Mouse (Mus musculus) intestine, embryonic 14.5 days (tissue): Measurements from ENCODE around the gene Tenm3. TPM values are rescaled to one million over a fixed set of nuclear protein-coding genes. Genes with fewer than 3 reads are reported as not detected.

Experiments used
- ATAC-seq: fragments of 200-750 bp; cut with Nextera tagmentation; replicated peaks from 2 replicates; pipeline ENCODE4 v1.8.0; 2017; ENCODE audit warnings: low read depth, moderate number of reproducible peaks, moderate TSS enrichment, moderate library complexity; ENCODE audit not compliant: low FRiP score, low TSS enrichment
- DNase-seq: peaks from one replicate; pipeline ENCODE4 v3.0.0-alpha.2; 2018; ENCODE audit warnings: low spot score
- H3K27ac ChIP-seq: fragments of 300-500 bp; sonication (generic); 2 replicates; pipeline ENCODE4 v1.5.1; 2014; ENCODE audit warnings: low read depth, mild to moderate bottlenecking, control low read depth
- H3K27me3 ChIP-seq: fragments of 300-500 bp; sonication (generic); replicated peaks from 2 replicates; pipeline ENCODE4 v1.6.1; 2014; ENCODE audit warnings: low read length, control low read depth; ENCODE audit not compliant: control insufficient read depth, insufficient read depth
- H3K36me3 ChIP-seq: fragments of 300-500 bp; sonication (generic); 2 replicates; pipeline ENCODE4 v1.6.1; 2014; ENCODE audit warnings: low read length, control low read depth; ENCODE audit not compliant: control insufficient read depth, insufficient read depth
- H3K4me1 ChIP-seq: fragments of 300-500 bp; sonication (generic); replicated peaks from 2 replicates; pipeline ENCODE4 v1.6.1; 2014; ENCODE audit warnings: low read length, control low read depth, mixed read lengths; ENCODE audit not compliant: control insufficient read depth, insufficient read depth
- H3K4me2 ChIP-seq: fragments of 300-500 bp; sonication (generic); 2 replicates; pipeline ENCODE4 v1.6.1; 2014; ENCODE audit warnings: low read length
- H3K4me3 ChIP-seq: fragments of 300-500 bp; sonication (generic); 2 replicates; pipeline ENCODE4 v1.5.1; 2014; ENCODE audit warnings: low read depth, low read length, control low read depth, mixed read lengths
- H3K9ac ChIP-seq: fragments of 300-500 bp; sonication (generic); 2 replicates; pipeline ENCODE4 v1.6.1; 2014; ENCODE audit warnings: mild to moderate bottlenecking, low read length
- H3K9me3 ChIP-seq: fragments of 300-500 bp; sonication (generic); 2 replicates; pipeline ENCODE4 v1.6.1; 2016; ENCODE audit warnings: low read length, control low read depth; ENCODE audit not compliant: control insufficient read depth
- WGBS: fragments of 180-500 bp; shearing (Covaris S2); extraction: QIAGEN DNeasy Blood & Tissue Kit; methylation state at CpG from one replicate; pipeline ENCODE4 v1.1.7; 2014; 5-methylcytosine and 5-hydroxymethylcytosine counted together
- polyA plus RNA-seq: library from polyadenylated mRNA; unstranded; fragments of >200 nt; fragmentation: Nextera tagmentation; extraction: Ambion mirVana; gene quantifications from 2 replicates; pipeline ENCODE4 v1.2.1, GENCODE M21; 2014

Tenm3 gene
- polyA plus RNA-seq, 1 experiment from 2014 or later = 32.1 TPM

DNA sequence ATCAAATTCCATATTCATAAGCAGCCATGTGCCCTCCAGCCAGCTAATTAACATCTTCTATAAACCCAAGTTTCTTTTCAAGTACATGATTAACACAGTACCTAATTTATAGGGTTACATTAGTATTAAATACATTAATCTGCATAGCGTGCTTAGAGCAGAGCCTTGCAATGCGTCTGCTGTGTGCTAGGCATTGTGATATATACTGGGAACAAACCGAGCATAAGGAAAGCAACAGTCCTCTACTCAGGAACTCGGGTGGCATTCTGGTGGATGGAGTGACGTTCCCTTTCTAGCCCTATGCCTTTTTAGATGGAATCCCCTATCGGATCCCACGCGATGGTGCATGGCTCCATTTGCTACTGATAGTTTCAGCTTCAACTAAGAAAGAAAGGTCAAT, 321.7 kb downstream of the Tenm3 start:
- 89% methylated on average over 8 of the region's 8 CpGs for WGBS
- no peak for DNase-seq
- no peak overlapping the region for H3K4me3 ChIP-seq
- ATAC-seq = no peak
- H3K27me3 ChIP-seq = no peaks in the 10 kb centered on the region
- H3K4me1 ChIP-seq = no peaks in the 10 kb centered on the region
- no peak overlapping the region for H3K9ac ChIP-seq
- H3K27ac ChIP-seq = no peak overlapping the region
- H3K4me2 ChIP-seq = no peak overlapping the region
- no peaks in the 10 kb centered on the region for H3K9me3 ChIP-seq
- H3K36me3 ChIP-seq = no peaks in the 10 kb centered on the region

DNA sequence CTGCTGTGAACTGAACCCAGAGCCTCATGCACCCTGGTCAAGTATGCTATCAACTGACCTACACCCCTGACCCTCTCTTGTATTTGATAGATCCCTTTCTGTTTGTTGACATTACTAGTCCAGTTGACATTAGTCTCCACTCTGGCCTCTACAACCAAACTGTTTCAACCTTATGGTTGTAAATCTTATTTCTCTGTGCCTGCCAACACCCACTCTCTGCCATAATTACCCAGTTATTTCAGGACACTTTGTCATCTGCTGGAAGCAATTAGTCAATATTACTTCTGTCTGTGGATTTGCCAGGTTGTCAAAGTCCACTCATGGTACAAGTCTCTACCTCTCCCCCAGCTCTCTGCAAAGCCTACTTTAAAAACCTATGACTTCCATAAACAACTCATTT, 326.3 kb downstream of the Tenm3 start:
- Histone ChIP-seq H3K9me3 (no peaks in the 10 kb centered on the region), H3K27me3 (no peaks in the 10 kb centered on the region), H3K4me1 (no peaks in the 10 kb centered on the region), H3K4me3 (no peak overlapping the region), H3K36me3 (no peaks in the 10 kb centered on the region), H3K4me2 (no peak overlapping the region), H3K9ac (no peak overlapping the region), H3K27ac (no peak overlapping the region)
- ATAC-seq (no peak), DNase-seq (no peak)

GRCm38 (mm10) chr8:48514230-48514629, 329.5 kb downstream of the Tenm3 start:
- DNase-seq = no peak
- Histone ChIP-seq H3K4me3 (no peak overlapping the region), H3K4me2 (no peak overlapping the region), H3K9ac (no peak overlapping the region), H3K4me1 (peaks cover 3% of the 10 kb centered on the region; the same call in 1 of the 2 replicates), H3K36me3 (no peaks in the 10 kb centered on the region), H3K27ac (no peak overlapping the region), H3K9me3 (no peaks in the 10 kb centered on the region), H3K27me3 (no peaks in the 10 kb centered on the region)
- no peak for ATAC-seq
- WGBS = 82% methylated on average over 4 of the region's 4 CpGs

DNA sequence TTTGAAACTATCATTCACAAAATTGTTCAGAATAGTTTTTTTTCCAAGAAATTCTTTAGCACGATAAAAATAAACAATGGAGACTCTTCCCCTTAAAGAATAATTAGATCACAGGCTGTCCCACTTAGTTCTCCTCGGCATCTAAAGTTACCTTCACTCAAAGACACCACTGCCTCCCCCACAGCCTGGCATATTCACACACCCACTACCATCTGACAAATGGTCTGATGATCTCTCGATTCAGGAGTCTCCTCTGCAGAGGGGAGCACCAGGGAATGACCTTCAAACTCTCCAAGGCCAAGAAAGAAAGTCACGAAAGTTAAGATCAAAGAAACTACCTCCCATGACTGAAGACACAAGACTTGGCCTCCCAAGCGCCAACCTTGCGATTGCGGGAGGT, 329.9 kb downstream of the Tenm3 start:
- no peaks in the 10 kb centered on the region for H3K9me3 ChIP-seq
- peaks cover 6% of the 10 kb centered on the region; the same call in 1 of the 2 replicates for H3K4me1 ChIP-seq
- H3K27me3 ChIP-seq = no peaks in the 10 kb centered on the region
- no peak overlapping the region for H3K9ac ChIP-seq
- 83% methylated on average over 7 of the region's 7 CpGs for WGBS
- H3K36me3 ChIP-seq = no peaks in the 10 kb centered on the region
- no peak overlapping the region for H3K27ac ChIP-seq
- H3K4me3 ChIP-seq = no peak overlapping the region
- H3K4me2 ChIP-seq = no peak overlapping the region
- ATAC-seq (no peak), DNase-seq (no peak)

GRCm38 (mm10) chr8:48511546-48511945, 332.2 kb downstream of the Tenm3 start:
- WGBS = 90% methylated on average over 12 of the region's 12 CpGs
- H3K27ac ChIP-seq = no peak overlapping the region
- H3K9me3 ChIP-seq = no peaks in the 10 kb centered on the region
- no peak overlapping the region for H3K4me3 ChIP-seq
- H3K4me2 ChIP-seq = no peak overlapping the region
- ATAC-seq (no peak), DNase-seq (no peak)
- H3K9ac ChIP-seq = no peak overlapping the region
- H3K4me1 ChIP-seq = peaks cover 11% of the 10 kb centered on the region; the same call in 1 of the 2 replicates
- no peaks in the 10 kb centered on the region for H3K36me3 ChIP-seq
- no peaks in the 10 kb centered on the region for H3K27me3 ChIP-seq

DNA sequence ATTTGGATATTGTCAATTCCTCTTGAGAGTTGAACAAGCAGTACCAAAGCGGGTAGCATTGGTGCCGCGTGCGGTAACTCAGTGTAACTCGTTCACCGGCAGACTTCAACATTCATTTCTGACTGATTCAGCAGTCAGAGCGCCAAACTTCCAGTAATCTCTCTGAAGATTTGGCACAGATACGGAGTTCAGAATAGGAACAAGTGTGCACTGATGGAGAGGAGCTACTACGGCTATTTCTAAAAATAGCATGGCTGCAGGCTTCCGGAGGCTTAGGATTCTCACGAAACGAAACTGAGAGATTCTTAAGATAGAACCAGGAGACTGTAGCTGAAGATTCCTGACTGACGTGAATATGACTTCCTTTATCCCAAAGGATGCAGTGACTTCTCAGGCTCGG, 332.6 kb downstream of the Tenm3 start:
- Histone ChIP-seq H3K4me1 (peaks cover 11% of the 10 kb centered on the region; the same call in 1 of the 2 replicates), H3K4me3 (no peak overlapping the region), H3K36me3 (no peaks in the 10 kb centered on the region), H3K9ac (no peak overlapping the region), H3K27me3 (no peaks in the 10 kb centered on the region), H3K9me3 (no peaks in the 10 kb centered on the region), H3K27ac (no peak overlapping the region), H3K4me2 (no peak overlapping the region)
- peak; percentile 3 for DNase-seq
- ATAC-seq = no peak
- WGBS = 78% methylated on average over 14 of the region's 14 CpGs

DNA sequence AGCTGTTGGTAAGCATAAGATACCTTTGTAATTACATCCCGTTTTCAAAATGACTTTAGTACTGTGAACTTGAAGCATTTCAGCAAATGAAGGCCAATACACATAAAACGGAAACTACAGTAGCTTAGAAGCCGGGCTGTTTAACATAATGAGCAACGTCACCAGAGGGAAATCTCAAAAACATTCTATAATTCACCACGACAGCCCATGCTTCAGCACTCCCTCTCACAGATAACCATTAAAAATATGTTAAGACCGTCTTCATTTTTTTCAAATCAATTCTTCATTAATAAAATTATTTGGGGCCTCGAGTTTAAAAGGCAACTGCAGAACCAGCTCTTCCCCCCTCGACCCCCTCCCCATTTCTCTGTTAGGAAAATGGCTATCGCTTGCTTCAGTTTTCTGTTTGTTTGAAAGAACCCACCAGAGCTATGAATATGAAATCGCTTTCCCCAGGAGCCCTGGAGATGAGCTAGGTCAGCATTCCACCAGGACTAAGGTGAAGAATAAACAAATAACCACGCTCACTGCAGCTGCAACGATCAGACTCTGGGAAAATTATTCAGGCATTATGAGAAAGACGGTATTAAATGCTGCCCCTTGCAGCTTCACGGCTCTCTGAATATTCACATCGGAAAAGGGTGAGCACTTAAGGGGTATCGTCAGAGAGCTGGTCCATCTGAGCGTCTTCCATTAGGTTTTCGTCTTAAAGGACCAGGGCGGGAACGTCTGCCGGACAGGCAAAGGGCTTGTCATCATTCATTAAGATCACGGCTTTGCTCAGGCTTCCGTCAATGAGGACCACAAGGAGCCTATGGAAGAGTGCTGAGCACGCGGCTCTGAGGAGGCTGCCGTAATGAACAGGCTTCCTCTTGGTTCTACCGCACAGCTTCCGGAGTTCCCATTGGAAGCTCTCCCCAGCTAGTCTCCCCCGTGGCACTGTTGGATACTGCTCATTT, 334.8 kb downstream of the Tenm3 start:
- DNase-seq = peak; percentile 54
- no peaks in the 10 kb centered on the region for H3K9me3 ChIP-seq
- no peak for ATAC-seq
- H3K4me2 ChIP-seq = peak overlapping the region; percentile 48
- WGBS = 38% methylated on average over 29 of the region's 29 CpGs
- H3K36me3 ChIP-seq = no peaks in the 10 kb centered on the region
- peak overlapping the region; percentile 18 for H3K4me3 ChIP-seq
- no peak overlapping the region for H3K9ac ChIP-seq
- H3K27me3 ChIP-seq = no peaks in the 10 kb centered on the region
- H3K4me1 ChIP-seq = peaks cover 11% of the 10 kb centered on the region; the same call in 1 of the 2 replicates
- H3K27ac ChIP-seq = no peak overlapping the region

DNA sequence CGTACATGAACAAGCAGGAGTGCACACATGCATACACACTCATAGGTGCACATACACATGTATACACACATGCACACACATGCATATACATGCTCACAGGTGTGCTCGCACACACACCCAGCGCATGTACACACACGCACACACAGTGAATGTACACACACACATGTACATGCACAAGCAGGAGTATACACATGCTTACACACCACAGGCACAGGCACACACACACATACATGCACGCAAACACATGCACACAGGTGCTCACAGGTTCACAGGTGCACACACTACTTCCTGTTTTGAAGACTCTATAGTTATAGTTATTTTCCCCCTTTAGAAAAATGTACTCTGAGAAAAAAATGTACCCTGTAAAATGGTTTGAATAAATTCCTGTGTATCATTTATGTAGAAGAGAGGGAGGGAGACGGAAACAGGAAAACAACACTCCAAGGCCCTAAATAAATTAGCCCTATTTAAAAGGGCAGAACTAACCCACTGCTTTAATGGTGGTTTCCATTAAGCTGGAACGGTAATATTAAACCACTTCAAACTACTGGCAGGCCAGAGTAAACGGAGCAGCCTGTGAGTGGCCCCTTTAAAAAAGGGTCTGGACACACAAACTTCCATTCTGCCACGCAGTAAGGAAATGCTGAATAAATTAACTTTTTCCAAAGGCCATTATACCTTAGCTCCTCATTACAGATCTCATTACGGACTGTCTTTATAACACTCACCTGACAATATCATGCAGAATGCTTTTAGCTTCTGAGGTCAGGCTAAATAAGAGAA, 335.8 kb downstream of the Tenm3 start:
- Histone ChIP-seq H3K27me3 (no peaks in the 10 kb centered on the region), H3K4me1 (peaks cover 11% of the 10 kb centered on the region; the same call in 1 of the 2 replicates), H3K36me3 (no peaks in the 10 kb centered on the region), H3K9me3 (no peaks in the 10 kb centered on the region), H3K4me3 (no peak overlapping the region), H3K27ac (no peak overlapping the region), H3K9ac (no peak overlapping the region), H3K4me2 (no peak overlapping the region)
- 74% methylated on average over 10 of the region's 10 CpGs for WGBS
- ATAC-seq = peak; percentile 47; the same call in 1 of the 2 replicates
- DNase-seq = no peak
